Mouse (Mus musculus): ENCODE measurements around the gene Ntsr1.

Ntsr1 gene

DNA sequence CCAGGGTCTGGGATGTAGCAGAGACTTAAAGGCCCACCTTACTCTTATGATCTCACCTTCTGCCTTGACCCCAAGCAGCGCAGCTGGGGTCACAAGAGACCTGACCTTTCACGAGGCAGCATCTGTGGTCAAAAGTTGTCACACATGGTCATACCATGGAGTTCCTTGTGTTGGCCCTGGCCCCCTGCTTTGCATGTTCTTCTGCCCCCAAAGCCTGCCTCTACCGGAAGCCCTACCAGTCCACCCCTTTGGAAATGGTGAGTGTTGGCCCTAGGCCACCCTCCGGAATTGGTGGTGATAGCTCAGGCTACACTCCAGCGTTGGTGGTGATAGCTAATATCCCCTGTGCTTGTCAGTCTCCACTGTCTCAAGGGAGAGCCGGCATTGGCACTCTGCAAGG lies 63.5 kb downstream of the Ntsr1 start:
- Histone ChIP-seq H3K27me3 (ENCODE audit: control insufficient read depth, insufficient read depth, low read length, poor library complexity, severe bottlenecking) (no peaks in the 10 kb centered on the region), H3K36me3 (ENCODE audit: control insufficient read depth, insufficient read depth, low read length, poor library complexity, severe bottlenecking) (no peaks in the 10 kb centered on the region)
- DNase-seq (ENCODE audit: low read depth, low spot score), result no peak

DNA sequence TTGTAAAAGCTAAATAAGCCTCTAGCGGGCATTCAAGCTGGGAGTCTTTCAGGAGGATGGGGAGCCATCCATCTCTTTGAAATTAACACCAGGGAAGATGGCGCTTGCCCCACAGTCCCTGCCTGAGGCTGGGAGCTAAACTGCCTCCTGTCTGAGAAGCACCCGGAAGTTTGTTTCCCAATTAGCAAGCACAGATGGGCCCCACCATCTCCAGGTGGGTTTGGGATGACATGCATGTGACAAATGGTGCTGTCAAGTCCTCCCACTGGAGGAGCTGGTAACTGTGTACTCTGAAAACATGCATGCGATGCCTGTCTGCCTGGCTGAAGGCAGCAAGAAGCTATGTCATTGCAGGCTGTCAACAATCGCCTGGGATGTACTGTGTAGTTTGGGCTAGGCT lies 64.1 kb downstream of the Ntsr1 start:
- no peak for DNase-seq (ENCODE audit: low read depth, low spot score)
- no peaks in the 10 kb centered on the region for H3K27me3 ChIP-seq (ENCODE audit: control insufficient read depth, insufficient read depth, low read length, poor library complexity, severe bottlenecking)
- no peaks in the 10 kb centered on the region for H3K36me3 ChIP-seq (ENCODE audit: control insufficient read depth, insufficient read depth, low read length, poor library complexity, severe bottlenecking)

DNA sequence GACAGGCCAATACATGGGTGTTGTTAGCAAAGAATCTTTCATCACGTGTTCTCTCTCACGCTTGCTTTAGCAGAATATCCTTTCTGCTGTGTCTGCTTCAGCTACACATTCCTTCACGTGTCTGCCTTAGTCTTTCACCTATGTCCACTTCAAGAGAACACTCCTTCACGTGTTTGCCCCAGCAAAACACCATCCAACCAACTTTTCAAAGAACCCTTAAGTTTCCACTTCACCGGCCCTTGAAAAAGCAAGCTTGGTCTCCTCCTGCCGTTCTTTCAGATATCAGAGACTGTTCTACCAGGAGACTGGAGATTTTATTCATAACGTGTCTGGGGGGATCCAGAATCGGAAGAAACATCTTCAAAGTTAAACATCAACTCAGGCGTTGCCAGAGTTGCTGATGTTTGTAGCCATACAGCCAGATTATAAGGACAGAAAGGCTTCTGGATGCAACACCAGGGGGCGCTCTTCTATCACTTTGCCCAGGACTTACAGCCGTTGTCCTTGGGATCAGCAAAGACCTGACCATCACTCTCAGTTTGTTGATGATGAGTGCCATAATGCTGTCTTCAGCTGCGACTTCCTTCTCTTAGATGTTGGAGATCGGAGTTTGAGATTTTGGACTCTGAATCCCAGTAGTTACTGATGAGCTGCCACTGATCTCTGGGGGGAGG lies 66.6 kb downstream of the Ntsr1 start:
- H3K36me3 ChIP-seq (ENCODE audit: control insufficient read depth, insufficient read depth, low read length, poor library complexity, severe bottlenecking), result no peaks in the 10 kb centered on the region
- DNase-seq (ENCODE audit: low read depth, low spot score), result peak; percentile 88

DNA sequence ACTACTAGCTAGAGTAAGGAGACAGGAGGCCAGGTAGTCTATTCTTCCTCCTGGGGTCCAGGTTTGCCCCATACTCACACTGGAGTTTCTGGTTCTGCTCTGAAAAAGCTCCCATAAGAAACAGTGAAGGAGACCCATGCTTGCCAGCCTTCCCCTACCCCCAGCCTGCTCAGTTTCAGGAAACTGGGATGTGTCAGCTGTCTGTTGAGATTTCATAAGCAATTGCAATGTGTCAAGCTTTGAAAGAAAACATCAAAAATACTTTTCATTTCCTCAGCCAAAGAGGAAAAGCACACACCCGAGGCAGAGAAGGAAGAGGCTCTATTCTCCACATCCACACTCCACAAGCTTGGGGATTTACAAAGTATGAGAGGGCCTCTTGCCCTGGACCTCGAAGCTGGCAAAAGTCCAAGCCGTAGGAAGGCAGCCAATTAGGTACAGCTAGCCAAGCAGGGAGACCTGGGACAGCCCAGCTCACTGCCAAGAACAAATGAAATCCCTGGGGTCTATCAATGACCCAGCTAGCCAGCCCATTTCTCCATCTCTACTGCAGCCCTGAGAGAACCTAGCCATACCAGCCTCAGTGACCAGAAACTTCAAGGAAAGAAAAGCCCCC lies 69.4 kb downstream of the Ntsr1 start:
- no peaks in the 10 kb centered on the region for H3K36me3 ChIP-seq (ENCODE audit: control insufficient read depth, insufficient read depth, low read length, poor library complexity, severe bottlenecking)
- no peaks in the 10 kb centered on the region for H3K27me3 ChIP-seq (ENCODE audit: control insufficient read depth, insufficient read depth, low read length, poor library complexity, severe bottlenecking)
- DNase-seq (ENCODE audit: low read depth, low spot score), result no peak

More for the DNA sequence above, 66.6 kb downstream of the Ntsr1 start:
- H3K27me3 ChIP-seq (ENCODE audit: control insufficient read depth, insufficient read depth, low read length, poor library complexity, severe bottlenecking), result no peaks in the 10 kb centered on the region

GRCm38 (mm10) chr2:180576482-180576881 lies 76.7 kb downstream of the Ntsr1 start:
- no peaks in the 10 kb centered on the region for H3K27me3 ChIP-seq (ENCODE audit: control insufficient read depth, insufficient read depth, low read length, poor library complexity, severe bottlenecking)
- no peaks in the 10 kb centered on the region for H3K36me3 ChIP-seq (ENCODE audit: control insufficient read depth, insufficient read depth, low read length, poor library complexity, severe bottlenecking)
- DNase-seq (ENCODE audit: low read depth, low spot score), result peak; percentile 57

DNA sequence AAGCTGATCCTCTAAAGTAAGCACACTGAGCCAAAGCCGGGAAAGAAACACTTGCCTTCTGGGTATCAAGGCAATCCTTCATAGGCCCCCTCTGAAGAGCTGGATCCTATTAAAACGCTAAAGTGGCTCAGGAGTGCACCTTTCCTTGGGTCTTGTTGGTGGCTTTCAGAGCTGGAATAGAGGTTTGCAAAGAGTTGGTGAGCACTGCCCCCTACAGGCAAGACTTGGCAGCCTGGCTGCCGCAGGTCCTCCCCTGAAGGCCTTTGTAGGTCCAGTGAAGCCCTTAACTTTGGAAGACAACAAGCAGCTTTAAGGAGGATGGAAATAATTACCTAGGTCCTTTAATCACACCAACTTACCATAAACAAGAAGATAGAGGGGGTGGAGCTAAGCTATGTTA lies 78.9 kb downstream of the Ntsr1 start:
- no peaks in the 10 kb centered on the region for H3K27me3 ChIP-seq (ENCODE audit: control insufficient read depth, insufficient read depth, low read length, poor library complexity, severe bottlenecking)
- DNase-seq (ENCODE audit: low read depth, low spot score), result peak; percentile 89
- H3K36me3 ChIP-seq (ENCODE audit: control insufficient read depth, insufficient read depth, low read length, poor library complexity, severe bottlenecking), result no peaks in the 10 kb centered on the region

GRCm38 (mm10) chr2:180581002-180581401 lies 81.2 kb downstream of the Ntsr1 start, which contains the start of gene Mrgbp:
Gene Mrgbp (plus strand): TSS chr2:180581304.
- Histone ChIP-seq H3K36me3 (ENCODE audit: control insufficient read depth, insufficient read depth, low read length, poor library complexity, severe bottlenecking) (no peaks in the 10 kb centered on the region; the same call in 1 of the 2 replicates), H3K27me3 (ENCODE audit: control insufficient read depth, insufficient read depth, low read length, poor library complexity, severe bottlenecking) (no peaks in the 10 kb centered on the region)
- DNase-seq (ENCODE audit: low read depth, low spot score), result no peak

- no peaks in the 10 kb centered on the region for H3K27me3 ChIP-seq (ENCODE audit: control insufficient read depth, insufficient read depth, low read length, poor library complexity, severe bottlenecking)
- H3K36me3 ChIP-seq (ENCODE audit: control insufficient read depth, insufficient read depth, low read length, poor library complexity, severe bottlenecking), result no peaks in the 10 kb centered on the region; the same call in 1 of the 2 replicates
- DNase-seq (ENCODE audit: low read depth, low spot score), result peak; percentile 98
Observed at GRCm38 (mm10) chr2:180582481-180583153, 82.8 kb downstream of the Ntsr1 start.

DNA sequence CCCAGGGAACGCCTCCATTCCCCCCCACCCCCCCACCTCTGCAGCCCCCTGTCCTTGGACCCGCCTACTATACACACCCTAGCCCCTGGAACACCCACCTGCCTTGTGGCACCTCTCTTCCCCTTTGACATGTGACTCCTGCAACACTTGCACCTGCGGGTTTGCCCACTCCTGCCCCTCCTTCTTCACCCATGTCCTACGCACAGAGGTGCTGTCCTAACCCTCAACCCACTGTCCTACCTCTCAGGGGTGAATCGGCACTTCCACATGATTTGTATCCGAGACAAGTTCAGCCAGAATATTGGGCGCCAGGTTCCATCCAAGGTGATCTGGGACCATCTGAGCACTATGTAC lies 83.4 kb downstream of the Ntsr1 start:
- Histone ChIP-seq H3K36me3 (ENCODE audit: control insufficient read depth, insufficient read depth, low read length, poor library complexity, severe bottlenecking) (no peaks in the 10 kb centered on the region; the same call in 1 of the 2 replicates), H3K27me3 (ENCODE audit: control insufficient read depth, insufficient read depth, low read length, poor library complexity, severe bottlenecking) (no peaks in the 10 kb centered on the region)
- peak; percentile 60 for DNase-seq (ENCODE audit: low read depth, low spot score)

- peak; percentile 60 for DNase-seq (ENCODE audit: low read depth, low spot score)
- H3K27me3 ChIP-seq (ENCODE audit: control insufficient read depth, insufficient read depth, low read length, poor library complexity, severe bottlenecking), result no peaks in the 10 kb centered on the region
- H3K36me3 ChIP-seq (ENCODE audit: control insufficient read depth, insufficient read depth, low read length, poor library complexity, severe bottlenecking), result no peaks in the 10 kb centered on the region; the same call in 1 of the 2 replicates
Observed at GRCm38 (mm10) chr2:180588736-180589122, 89.0 kb downstream of the Ntsr1 start.

DNA sequence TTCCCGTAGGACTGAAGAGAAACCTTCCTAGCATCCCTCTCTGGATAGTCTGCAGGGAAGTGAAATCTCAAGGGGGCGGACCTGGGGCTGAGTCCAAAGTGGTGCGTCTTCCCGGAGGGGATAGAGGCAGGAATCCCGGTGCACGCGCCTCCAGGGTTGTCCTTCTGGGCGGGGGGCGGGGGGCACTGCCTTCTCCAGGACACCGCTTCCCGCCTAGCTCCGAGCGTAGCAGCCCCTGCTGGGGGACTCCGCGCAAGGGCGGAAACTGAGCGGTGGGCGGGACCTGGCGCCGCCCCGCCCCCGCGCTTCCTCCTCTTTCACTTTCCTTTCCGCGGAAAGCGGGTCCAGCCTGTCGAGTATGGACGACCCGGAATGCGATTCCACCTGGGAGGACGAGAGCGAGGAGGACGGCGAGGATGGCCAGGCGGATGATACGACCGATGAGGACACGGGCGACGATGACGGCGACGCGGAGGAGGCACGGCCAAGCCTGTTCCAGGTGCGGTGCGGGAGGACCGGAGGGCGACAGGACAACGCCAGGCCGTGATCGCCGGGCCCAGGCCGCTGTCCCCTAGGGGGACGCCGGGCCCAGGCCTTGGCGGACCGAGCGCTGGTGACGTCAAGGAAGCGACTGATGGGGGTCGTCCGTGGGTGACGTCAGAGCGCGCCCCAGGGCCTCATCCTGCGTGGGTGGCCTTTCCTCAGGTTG lies 89.5 kb downstream of the Ntsr1 start, which contains the start of gene Ogfr:
Gene Ogfr (plus strand): TSS at position 123 of the 709 bp plus-strand sequence.
- peak; percentile 87 for DNase-seq (ENCODE audit: low read depth, low spot score)
- H3K27me3 ChIP-seq (ENCODE audit: control insufficient read depth, insufficient read depth, low read length, poor library complexity, severe bottlenecking), result no peaks in the 10 kb centered on the region
- H3K36me3 ChIP-seq (ENCODE audit: control insufficient read depth, insufficient read depth, low read length, poor library complexity, severe bottlenecking), result peaks cover 2% of the 10 kb centered on the region; the same call in 1 of the 2 replicates

Data from splenic B cell, adult 2 months (primary cell).